Mouse (Mus musculus): ENCODE results near the gene Pheta2.
"Not testable (repeated sequence)": the region's sequence is repeated elsewhere in the genome, so short reads cannot be mapped to it uniquely, and the experiment has no call there.

Gene Pheta2

DNA sequence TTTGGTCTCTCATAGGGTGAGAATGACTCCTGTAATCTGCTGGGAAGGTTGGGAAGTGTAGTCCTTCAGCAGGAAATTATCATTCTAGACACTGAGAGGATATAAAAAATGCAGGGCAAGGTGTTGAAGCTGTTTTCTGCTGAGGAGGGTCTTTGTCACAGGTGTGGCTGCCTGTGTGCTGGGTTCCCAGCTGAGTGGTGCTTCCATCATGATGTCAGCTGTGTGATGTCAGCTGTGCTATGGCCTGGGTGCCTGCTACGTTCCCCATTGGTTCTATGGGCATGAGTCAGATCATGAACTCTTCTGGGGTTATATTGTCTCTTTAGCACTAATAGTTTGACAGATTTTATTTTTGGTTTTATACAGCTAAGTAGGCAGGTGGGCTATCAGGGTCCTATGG is 30.1 kb downstream of the Pheta2 start:
- DNase-seq (ENCODE audit: low read depth, low spot score), result no peak

GRCm38 (mm10) chr15:82372446-82372845 is 33.7 kb downstream of the Pheta2 start:
- no peak for DNase-seq (ENCODE audit: low read depth, low spot score)

DNA sequence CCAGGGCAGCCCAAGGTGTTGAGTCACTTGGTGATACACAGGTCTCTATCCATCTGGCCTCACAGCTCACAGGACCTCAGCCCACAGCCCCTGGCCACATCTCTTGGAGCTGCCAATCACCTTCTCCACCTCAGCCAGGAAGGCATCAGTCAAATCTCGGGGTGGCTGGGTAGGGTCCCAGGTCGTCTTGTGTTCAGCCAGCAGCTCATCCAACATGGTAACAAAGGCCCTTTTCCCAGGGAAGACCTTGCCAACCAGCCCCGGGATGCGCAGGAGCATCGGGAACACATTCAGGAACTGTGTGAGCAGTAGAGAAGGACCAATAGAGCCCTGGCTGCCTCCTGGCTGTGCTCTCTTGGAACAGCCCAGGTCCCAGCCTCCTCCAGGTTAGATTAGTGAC is 34.2 kb downstream of the Pheta2 start:
- no peak for DNase-seq (ENCODE audit: low read depth, low spot score)

DNA sequence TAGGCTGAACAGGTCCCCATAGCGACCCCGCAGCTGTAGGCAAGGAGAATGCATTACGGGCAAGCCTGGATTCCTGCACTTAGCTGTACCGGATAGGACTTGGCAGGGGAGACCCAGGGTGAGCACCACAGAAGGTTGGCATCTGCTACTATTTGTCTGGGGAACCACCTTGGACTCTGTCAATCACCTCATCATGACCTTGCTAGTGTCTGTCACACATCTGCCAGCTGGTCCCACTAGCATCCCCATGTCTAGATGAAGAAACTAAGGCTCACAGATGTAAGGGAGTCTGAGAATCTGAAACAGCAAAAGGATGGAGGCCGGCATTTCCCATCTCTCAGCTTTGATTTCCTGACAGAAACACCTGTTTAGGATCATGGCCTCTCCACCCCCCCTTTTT is 35.7 kb downstream of the Pheta2 start:
- no peak for DNase-seq (ENCODE audit: low read depth, low spot score)

DNA sequence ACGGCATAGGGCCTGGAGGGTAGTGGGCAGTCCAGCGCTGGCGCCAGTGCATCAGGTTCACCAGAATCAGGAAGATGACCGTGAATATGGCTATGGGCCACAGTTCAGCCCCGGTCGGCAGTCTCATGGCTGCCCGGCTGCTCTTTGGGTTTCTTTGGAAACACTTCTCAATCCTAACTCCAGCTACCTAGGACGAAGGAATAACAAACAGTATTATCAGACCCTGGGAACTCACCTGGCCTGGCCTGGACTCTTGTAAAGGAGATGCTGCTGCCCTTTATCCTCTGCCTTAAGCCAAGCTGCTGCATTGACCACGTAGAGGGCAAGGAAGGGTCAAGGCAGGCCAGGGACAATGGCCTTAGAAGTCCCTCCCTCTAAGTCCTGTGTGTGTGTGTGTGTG is 37.1 kb downstream of the Pheta2 start:
- DNase-seq (ENCODE audit: low read depth, low spot score), result no peak

DNA sequence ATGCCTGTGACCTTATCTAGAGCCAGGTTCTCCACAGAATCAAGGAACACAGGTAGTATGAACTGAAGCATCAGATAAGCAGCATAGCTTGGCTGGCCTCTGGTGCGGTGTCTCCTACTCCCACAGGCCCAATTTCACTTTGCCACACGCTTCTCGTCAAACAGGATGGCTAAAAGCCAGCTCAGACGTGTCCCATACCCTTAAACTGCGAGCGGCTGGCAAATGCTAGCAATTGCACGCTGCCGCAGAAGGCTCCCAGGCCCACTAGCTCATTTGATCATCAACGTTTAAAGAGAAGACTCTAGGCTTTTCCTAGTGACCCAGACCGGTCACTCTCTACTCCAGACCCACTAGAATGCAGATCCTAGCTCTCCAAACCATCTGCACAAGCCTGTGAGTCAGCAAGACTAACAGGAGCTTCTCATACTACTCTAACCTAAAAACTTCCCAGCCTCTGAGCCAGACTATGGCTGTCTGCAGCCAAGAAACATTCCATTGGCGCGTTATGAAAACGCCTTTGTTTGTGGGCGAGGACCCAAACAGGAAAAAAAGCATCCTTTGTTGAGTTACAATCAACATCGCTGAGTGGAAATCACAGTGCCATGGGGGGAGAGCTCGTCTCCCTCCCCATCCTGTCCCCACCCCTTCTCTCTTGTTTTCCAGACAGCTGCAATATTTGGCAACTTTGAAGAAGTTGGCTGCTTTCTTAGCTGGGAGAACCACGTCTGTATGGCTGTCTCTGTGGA is 37.8 kb downstream of the Pheta2 start:
- peak; percentile 79 for DNase-seq (ENCODE audit: low read depth, low spot score)

GRCm38 (mm10) chr15:82377701-82378100 is 39.0 kb downstream of the Pheta2 start:
- no peak for DNase-seq (ENCODE audit: low read depth, low spot score)

GRCm38 (mm10) chr15:82378261-82379180 is 39.8 kb downstream of the Pheta2 start:
- DNase-seq (ENCODE audit: low read depth, low spot score), result no peak

GRCm38 (mm10) chr15:82379511-82379870 is 40.7 kb downstream of the Pheta2 start:
- DNase-seq (ENCODE audit: low read depth, low spot score), result no peak

- DNase-seq (ENCODE audit: low read depth, low spot score), result peak; percentile 6
These were observed 41.4 kb downstream of the Pheta2 start, which contains the start of gene Cyp2d22 for GRCm38 (mm10) chr15:82379871-82380713. Gene Cyp2d22, minus strand, starts transcription at chr15:82380260.

- no peak for DNase-seq (ENCODE audit: low read depth, low spot score)
These were observed 41.9 kb downstream of the Pheta2 start for GRCm38 (mm10) chr15:82380714-82381062.

GRCm38 (mm10) chr15:82382441-82382840 is 43.7 kb downstream of the Pheta2 start:
- DNase-seq (ENCODE audit: low read depth, low spot score), result no peak

GRCm38 (mm10) chr15:82385729-82386128 is 47.0 kb downstream of the Pheta2 start:
- no peak for DNase-seq (ENCODE audit: low read depth, low spot score)

GRCm38 (mm10) chr15:82389916-82390315 is 51.2 kb downstream of the Pheta2 start:
- not testable (repeated sequence) for DNase-seq (ENCODE audit: low read depth, low spot score)

DNA sequence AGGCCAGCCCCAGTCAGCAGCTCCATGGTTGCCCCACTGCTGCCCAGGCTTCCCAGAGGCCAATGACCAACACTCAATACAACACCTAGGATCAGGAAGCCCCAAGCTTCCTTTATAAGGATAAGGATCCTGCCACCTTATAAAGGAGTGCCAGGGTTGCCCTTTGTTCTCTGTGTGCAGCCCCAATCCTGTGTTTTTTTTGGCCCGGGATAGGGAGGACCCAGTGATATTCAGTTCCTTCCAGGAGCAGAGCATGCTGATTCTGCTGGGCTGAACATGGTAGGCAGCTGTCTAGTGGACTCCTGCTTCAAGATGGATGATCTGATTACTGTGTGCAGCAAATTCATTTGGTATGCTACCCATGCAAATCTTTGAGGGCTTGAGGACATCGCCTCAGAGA is 55.2 kb downstream of the Pheta2 start, which contains the start of gene Cyp2d11:
Gene Cyp2d11, minus strand, starts transcription at position 101 of the 400 bp plus-strand sequence.
- DNase-seq (ENCODE audit: low read depth, low spot score), result not testable (repeated sequence)
